Mouse (Mus musculus) thymus, postnatal 25 days (tissue): ENCODE results near the gene Xpr1.
A peak's percentile ranks its signal among the peaks of the same experiment; 100 is the strongest.

Experiments
- DNase-seq: peaks from one replicate; pipeline ENCODE4 v3.0.0; 2022

Gene Xpr1

DNA sequence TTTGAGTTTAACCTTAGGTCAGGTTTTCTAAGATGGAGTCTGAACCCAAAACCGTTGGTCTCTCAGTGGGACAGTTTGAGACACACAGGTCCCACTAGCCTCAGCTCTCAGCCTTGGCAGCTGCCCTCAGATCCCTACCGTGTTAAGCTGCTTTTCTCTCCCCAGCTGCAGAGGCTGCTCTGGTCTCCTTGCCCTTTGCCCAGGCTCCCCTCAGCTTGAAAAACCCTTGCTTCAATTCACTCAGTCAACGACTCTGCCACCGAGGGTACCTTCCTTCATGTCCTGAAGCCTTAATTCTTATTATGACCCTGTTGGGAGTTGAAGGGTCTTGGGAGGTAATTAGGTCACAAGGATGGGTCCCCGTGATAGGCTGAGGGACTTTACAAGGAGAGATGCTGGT, 167.3 kb downstream of the Xpr1 start:
- no peak for DNase-seq

DNA sequence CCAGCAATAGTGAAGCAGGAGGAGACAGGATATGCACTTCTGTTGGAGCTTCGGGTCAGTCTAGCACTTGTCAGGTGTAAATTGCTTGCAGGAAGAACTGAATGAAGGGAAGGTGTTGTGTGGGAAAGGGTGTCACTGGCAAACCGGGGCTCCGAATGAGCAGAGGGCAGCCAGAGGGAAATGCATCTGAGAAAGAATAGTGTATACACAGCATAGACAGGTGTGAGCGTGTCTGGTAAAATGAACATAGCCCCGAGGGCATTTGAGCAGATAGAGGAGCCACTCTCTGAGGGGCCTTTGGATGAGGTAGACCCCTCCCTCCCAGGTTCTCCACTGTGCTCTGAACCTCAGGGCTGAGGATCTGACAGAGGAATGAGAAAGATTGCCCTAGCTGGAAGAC, 169.2 kb downstream of the Xpr1 start:
- DNase-seq: no peak

DNA sequence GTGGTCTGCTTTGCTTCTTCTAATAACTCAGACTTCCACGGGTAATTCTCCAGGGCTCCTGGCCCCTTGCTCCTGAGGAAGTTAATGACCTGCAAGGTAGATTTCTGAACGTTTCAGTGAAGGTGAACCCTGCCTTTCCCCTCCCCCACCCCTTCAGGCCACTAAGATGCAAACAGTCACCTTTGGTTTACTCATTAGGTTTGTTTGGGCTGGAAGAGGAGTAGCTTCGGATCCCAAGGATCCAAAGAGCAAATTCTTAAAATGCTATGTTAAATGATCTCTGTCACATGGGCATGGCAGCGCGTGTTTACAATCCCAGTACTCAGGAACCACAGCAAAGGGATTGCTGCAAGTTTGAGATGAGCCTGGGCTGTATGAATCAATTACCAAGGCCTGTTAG, 169.8 kb downstream of the Xpr1 start:
- DNase-seq: no peak

DNA sequence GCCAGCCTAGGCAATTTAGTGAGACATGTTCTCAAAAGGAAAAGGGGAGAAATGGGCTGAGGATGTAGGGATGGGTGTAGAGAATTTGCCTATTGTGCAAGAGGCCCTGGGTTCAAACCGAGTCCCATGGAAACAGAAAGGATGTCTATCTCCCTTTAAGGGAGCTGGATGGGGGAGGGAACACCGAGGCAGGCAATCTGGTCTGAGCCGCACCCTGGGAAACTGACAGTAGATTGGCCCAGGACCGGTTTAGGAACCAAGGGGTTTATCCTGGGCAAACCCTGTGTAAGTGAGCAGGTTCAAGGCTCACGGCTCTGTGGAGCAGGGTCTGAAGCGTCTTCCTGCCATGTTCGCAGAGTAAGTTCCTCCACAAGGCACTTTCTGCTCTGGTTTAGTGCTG, 171.7 kb downstream of the Xpr1 start:
- DNase-seq: no peak

DNA sequence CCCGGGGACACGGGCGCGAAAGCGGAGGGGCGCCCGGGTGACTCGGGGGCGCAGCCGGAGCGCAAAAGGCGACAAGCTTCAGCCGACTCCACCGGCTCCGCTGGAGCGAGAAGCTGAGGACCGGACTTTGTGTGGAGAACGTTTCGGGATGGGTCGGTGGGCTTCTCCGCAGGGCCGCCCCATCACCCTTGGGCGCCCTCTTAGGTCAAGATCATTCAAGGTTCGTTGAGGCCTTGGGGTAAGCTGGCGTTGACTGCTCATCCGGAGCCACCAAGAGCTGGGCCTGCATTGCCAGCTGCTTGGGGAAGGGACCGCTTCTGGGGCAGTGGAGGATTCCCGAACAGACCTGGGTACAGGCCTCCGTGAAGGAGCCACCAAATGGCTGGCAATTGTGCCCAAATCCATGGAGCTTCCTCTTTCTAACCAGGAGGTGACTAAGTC, 172.4 kb downstream of the Xpr1 start:
- DNase-seq: no peak

DNA sequence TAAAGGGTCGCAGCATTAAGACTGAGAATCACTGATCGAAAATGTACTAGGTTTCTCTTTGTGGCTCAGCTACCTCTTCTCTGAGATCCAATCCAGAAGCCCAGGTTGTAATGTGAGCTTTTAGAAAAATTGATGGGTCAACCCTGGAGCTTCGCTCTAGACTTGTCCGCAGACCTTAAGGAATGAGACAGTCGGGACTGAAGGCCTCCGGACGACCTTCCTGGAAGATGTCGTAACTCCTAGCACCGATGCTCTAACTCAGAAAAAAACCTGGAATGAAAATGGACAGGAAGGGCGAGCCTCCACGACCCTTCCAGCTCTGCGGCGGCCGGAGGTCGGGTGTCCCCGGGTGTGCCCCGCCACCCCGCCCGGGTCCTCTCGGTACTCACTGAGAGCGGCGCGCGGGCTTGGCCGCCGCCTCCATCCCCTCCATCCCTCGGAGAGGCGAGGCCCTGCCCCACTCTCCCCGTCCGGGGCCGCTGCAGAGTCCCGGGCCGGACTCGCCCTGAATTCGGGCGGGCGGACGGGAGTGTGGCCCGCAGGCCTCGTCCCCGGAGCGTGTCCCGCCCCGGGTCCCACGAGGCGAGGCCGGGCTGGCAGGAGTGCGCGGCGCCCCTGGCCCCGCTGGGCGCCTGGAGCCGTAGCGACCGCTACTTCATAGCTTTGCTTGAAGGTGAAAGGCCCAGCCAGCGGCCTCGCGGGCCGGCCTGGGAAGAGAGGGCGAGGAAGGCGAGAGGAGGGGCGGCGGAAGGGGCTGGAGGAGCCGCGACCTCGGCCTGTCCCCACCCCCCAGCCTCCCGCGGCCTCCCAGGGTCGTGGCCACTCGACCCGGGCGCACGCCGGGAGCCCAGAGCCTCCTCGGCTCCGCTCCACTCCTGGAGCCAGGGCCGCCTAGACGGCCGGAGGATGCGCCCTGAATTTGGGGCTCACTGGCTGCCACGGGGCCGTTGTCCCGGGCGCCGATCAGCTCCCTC, 173.1 kb downstream of the Xpr1 start, which contains the start of gene BC034090:
Gene BC034090 (minus strand): TSS at position 648 of the 974 bp plus-strand sequence.
- no peak for DNase-seq

DNA sequence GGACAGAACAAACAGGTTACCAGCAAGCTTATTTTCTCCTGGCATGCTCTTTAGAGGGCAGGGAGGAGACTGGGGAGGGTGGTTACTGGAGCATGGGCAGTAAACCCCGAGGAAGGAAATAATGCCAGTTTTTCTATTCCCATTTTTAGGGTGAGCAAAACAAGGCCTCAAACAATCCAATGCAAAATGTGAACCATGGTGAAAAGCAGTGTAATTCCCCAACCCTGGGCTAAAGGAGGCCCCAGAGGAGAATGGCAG, 174.8 kb downstream of the Xpr1 start:
- DNase-seq: no peak

DNA sequence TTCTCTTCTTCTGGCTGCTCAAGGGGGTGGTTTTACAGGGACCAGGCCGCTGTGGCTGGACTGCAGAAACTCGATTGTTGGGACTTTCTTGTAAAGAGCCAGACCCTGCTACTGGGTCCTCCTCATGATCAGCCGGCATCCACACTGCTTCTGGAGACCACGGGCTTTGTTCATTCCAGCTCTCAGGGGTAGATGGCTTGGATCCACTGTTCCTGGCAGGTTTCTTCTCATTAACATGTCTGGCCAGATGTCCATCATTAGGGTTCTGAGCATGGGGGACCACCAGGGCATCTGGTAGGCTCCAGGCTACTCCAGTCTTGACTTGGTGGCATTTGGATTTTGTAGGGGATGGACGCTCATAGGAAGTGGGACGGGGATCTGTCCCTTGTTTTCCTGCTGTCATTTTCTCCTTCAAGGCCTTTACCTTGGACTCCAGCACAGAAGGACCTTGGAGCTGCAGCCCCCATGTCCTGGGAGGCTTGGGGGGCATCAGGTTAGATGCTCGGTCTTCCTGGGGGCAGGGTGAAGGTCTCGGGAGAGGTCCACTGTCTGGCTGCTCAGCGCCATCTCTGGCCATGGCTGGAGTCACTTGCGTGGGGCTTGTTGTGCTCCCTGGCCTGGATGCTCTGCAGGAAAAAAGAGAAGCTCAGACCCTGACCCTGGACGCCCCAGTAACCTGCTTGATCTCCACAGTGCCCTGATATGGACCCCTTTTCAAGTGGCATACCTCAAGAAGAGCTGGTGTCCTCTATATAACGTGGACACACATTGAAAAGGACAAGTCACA, 175.3 kb downstream of the Xpr1 start:
- DNase-seq: no peak

DNA sequence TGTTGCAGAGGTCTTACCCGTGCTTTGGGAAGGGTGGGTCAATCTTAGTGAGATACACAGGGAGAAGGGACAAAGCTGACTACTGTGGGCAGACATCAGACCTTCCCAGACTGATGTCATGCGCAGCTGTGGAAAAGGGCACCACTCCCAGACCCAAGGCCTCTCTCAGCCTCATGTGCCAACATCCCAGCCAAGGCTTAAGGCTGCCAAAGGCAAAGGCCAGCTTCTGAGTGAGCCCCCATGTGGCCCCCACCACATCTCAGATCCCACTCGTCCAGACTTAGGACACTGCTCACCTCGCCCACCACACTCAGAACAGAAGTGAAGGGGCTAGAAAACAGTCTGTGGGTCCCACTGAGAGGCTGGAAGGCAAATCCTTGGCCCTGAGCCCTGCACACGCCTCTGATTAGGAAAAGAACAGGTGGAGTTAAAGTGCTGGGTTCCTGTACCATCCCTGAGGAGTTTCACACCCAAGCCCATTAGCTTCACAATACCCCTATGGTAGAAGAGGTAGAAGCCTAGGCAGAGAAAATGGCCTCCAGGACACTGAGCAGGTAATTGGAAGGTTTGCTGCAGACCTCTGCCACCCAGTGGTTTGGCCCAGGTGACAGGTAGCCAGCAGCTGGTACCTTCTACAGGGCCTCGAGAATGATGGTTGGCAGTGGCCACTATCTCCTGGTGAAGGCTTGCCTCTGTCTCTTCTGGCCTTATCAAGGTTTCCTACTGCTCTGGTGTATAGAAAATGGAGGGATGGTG, 177.1 kb downstream of the Xpr1 start:
- DNase-seq: no peak

DNA sequence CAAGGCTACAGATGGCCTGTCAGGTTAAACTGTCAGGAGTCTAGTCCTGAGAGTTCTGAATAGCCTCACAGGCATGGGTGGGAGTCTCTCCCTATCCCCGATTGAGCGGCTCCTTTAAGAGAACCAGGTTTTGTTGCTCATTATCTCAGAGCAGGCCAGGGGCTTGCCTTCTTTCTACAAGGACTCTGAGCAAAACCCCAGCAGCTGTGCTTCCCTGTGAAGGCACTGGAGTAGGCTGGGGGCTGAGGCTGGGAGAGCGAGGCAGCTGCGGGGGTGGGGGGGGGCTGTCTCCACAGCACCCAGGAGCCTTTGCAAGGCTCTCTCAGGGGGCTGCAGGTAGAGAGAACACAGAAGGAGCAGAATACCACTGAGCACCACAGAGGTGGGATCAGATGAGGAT, 178.0 kb downstream of the Xpr1 start:
- DNase-seq: no peak

DNA sequence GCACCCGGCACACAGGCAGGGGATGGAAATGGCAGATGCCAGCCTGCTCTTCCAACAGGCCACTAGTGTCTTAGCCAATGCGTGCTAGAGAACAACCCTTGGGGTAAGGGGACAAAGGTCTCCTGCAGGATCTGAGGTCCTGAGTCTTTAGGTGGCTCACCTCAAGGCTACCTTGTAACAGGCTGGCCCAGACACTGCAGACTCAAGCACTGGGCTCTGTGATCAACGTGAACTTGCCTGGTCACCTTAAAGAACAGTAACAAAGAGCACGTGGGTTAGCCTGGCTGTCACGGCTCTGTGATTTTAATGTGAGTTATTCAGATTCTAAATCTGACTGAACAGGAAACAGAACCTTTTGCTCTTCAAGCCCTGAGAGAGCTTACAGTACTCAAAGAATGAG, 179.1 kb downstream of the Xpr1 start:
- no peak for DNase-seq

DNA sequence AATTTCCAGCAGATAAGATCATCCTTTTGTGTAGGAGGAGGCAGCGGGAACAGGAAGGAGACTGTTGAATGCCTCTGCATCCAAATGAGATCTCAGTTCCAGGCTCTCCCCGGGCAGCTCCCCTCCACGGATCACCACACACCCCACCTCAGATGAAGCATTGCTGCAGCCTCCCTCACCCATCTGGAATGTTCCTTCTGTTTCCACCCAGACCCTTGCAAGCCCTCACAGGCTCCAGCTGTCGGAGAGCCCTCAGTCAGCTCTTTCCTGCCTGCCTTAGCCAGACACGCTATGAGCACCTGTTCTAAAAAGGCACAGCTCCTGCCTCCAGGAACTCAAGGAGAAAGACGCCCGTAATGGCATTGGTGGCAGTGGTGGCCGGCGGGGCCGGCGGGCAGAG, 179.8 kb downstream of the Xpr1 start:
- no peak for DNase-seq

DNA sequence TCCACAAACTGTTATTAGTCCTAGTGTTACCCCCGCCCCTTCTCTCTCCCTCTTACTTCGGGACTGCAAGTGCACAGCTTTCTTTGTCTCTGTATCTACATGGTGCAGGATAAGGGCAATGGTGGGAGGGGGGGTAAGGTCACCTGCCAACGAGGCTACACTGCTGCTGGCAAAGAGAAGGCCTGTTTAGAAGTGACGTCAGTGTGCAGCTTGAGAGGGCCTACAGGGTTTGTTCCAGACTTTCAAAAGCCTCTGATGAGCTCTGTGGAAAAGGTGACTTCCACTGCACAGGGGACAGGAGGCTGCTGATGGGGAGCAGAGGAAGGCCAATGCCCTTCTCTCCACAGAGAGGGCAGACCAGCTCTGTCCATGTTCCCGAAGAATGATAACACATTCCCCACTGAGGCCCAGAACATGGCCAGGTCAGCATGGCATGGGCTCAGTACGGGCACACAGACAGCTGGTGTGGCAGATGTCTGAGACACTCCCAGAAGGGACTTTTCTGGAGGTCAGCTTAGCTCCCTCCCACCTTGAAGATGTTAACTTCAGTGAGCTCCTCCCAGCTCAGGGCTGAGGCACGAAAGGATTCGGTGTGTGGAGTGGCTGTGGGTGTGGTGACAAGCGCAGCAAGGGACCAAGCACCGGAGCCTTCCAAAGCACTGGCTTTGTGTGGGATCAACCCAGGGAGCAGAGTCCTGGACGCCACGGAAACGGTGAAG, 180.8 kb downstream of the Xpr1 start:
- DNase-seq: no peak

DNA sequence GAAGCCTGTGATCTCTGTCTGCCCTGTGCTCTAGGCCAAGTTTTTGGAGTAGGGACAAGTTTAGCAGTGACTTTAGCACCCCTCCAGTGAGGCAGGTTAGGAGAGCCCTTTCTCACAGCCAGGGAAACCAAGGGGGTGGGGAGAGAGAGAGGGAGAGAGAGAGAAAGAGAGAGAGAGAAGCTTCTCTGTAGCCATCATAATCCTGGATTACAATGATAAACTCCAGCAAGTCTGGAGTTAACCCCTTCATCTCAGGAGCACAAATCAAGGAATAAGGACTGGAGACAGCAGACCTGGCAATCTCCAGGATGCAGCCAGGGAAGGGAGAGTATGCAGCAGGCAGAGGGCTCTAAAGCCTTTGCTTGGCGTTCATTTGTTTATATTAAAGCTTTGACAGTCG, 181.6 kb downstream of the Xpr1 start:
- DNase-seq: no peak

DNA sequence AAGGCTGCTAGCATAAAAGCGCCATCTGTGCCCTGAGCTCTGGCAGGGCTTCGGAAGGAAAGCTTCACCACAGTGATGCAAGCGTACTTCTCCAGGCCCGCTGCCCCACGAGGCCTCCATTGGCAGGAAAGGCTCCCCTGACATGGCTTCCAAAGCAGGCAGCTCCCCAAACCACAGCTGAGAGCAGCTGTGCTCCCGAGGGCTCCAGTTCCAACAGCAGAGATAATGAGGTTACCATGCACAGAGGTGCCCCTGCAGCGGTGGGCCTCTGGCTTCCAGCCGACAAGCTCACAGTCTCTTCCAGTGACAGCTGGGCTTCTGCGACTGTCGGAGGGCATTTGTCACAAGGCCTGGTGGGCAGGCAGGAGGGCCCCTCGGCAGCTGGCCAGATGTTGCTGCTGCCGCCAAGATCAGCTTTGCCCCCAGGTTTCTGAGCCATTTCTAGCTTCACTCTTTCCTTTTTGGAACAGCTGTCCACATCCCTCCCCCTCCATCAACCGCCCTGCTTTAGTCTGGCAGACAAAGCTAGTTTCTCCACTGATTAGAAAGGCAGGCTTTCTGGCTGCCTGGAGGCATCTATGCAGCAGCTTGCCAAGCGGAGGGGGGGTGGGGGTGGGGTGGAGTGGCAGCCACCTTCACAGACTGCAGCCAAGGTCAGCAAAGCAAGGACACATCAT, 183.1 kb downstream of the Xpr1 start:
- peak; percentile 70 for DNase-seq

DNA sequence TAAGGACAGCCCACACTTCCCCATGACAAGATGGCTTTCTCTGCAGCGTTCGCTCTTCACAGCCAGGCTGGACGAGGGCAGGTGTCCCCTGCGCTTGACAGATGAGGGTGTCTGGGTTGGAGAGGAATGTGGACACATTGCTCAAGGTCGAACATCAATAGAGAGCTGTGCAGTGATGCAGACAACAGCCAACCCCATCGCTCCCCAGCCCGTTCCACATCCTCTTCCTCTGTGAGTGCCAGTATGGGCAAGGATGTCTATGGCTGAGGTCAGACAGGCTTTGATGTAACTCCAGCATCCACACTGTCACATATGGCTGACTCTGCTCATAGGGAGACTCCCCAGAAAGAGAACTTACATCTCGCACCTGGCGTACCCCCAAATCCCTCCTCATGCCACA, 183.8 kb downstream of the Xpr1 start:
- no peak for DNase-seq

DNA sequence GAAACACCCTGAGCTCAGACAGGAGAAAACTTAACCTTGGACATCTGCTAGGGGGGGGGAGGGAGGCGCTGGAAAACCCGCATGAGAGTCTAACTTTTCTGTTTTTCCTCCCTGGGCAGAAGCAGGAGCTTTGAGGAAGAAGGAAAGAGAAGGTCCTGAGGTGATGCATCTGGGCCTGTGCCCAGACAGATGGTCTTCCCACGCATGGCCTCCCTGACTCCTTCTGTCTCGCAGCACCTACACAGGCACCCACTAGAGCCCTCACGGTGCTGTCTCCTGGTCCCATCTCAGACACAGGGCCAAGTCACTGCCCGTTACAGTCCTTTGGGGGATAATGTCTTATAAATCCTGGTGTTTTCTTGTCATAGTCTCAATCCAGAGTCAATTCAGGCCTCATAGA, 184.4 kb downstream of the Xpr1 start:
- DNase-seq: no peak

DNA sequence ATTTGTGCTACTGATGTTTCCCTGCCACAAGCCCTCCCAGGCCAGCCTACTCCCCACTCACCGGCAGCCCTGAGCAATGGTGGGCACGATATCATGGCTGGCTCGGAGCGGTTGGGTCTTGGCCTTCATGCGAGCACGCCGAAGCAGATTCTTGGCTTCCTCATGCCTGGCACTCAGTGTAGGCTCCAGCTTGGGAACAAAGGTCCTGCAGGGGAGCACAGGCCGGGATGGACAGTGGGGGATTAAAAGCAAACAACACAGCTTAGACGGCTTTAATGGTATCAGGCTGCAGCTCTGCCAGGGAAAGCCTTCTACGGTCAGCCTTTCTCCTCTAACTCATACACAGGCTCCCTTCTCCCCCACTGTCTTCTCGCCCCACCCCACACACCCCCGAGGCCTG, 184.8 kb downstream of the Xpr1 start:
- DNase-seq: no peak

DNA sequence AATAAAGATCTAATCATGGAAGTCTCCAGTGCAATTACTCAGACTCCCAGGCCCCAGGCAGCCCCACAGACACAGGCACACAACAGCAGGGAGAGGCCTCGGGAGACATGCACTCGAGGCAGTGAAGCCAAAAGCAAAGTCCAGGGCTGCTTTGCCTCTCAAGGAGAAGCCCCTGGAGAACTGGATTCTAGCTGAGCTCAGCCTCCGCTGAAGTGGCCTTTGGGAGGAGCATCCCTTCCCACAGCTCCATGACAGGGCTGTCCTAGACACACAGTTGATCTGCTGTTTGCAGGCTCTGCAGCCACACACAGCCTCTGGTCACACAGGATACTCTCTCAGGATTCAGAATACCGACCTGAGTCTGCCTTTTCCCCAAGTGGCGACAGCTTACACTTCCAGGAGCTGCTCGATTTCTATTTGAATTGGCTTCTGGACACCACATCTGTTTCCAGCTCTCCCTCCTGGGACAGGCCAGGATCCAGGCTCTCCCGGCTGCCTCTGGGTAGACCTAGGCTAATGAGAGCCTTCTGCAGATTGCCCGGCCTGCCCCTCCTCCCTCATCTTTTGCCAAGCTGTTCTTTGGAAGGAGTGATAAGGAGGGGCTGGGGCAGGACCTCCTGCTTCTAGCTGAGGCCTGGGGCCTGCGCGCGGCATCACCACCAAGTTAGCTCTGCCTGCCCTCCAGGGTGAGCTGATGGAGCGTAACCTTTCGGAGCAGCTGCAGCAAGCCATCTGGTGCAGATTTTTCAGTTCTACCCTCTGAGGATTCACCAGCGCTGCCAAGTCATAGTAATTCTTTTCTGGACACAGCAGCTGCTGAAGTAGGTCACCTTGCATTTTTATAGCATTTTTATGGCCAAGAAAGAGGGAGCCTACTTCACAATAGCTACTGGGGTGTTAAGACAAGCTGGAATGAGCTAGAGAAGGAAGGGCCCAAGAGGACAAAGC, 187.5 kb downstream of the Xpr1 start:
- no peak for DNase-seq
